19 mouse cellular contexts compared by ENCODE assay signal in the genomic region with DNA sequence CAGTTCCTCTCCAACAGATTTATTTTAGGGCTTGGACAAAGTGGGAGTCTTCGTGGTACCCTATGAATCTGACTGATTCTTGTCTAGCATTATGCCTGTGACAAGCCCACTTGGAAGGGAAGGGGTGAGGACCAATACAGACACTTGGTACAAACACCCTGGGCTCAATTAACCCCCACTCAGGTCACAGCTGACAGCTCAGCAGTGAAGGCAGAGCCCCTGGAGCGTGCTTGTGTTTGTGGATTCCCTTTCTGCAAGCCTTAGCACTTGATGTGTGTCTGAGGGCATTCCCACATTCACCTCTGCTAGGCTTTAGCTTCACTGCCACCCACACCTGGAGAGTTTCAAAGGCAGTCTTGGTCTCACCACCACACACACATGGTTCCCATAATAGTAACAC.
"Had no signal": no experiment of that assay in that cellular context is flagged by ENCODE, and none has a peak within 500 bp of the region (broad histone marks: within the 10 kb centered on the region; RNA-seq: fewer than 3 reads in every experiment).

No protein-coding gene starts in this region.

- H3K4me2 ChIP-seq: lung, embryonic 15.5 days; midbrain, embryonic 11.5 days; midbrain, embryonic 13.5 days; midbrain, embryonic 15.5 days; neural tube, embryonic 12.5 days had no signal

- ATAC-seq: liver, postnatal 0 days; lung, postnatal 0 days; midbrain, embryonic 13.5 days; midbrain, embryonic 15.5 days had no signal

- H3K9me3 ChIP-seq: lung, embryonic 15.5 days; megakaryocyte, embryonic 14.5 days; midbrain, embryonic 13.5 days; midbrain, embryonic 15.5 days; neural tube, embryonic 12.5 days had no signal

- H3K4me3 ChIP-seq: lung, embryonic 15.5 days; megakaryocyte, embryonic 14.5 days; midbrain, embryonic 13.5 days; midbrain, embryonic 15.5 days; neural tube, embryonic 12.5 days had no signal

- H3K4me1 ChIP-seq: lung, embryonic 15.5 days had no signal

- H3K36me3 ChIP-seq: lung, embryonic 15.5 days; midbrain, embryonic 13.5 days; midbrain, embryonic 15.5 days; neural tube, embryonic 12.5 days had no signal

- DNase-seq: liver, postnatal 0 days; lung, adult 2 months; lung, postnatal 14 days; lung, postnatal 36 days; right cerebral cortex, adult 18-20 months; right cerebral cortex, postnatal 25 days; right cerebral cortex, postnatal 4 days; spleen, adult 18-20 months; thymus, adult 18-20 months; thymus, postnatal 14 days; thymus, postnatal 36 days had no signal

- H3K9ac ChIP-seq: liver, postnatal 0 days; lung, embryonic 15.5 days; midbrain, embryonic 13.5 days; midbrain, embryonic 15.5 days; neural tube, embryonic 12.5 days had no signal

- H3K27ac ChIP-seq: lung, embryonic 15.5 days; macrophage; midbrain, embryonic 13.5 days; midbrain, embryonic 15.5 days; neural tube, embryonic 12.5 days had no signal
